Mouse (Mus musculus): ENCODE results near the gene Vps50. TPM values are rescaled to one million over a fixed set of nuclear protein-coding genes. Genes with fewer than 3 reads are reported as not detected.
A peak's percentile ranks its signal among the peaks of the same experiment; 100 is the strongest.

The Vps50 gene
- 24.8 and 28.2 TPM in 2 replicates for polyA plus RNA-seq (2014; fragmentation: Nextera tagmentation; extraction: Ambion mirVana)

GRCm38 (mm10) chr6:3498162-3498848 lies at the start of gene Vps50, which contains the start of gene Hepacam2:
TSS of gene Vps50 (plus strand) at chr6:3498382.
TSS of gene Hepacam2 (minus strand) at chr6:3498298.
- Histone ChIP-seq H3K9me3 (ENCODE audit: control insufficient read depth, low read length) (no peaks in the 10 kb centered on the region), H3K4me2 (ENCODE audit: low read depth, low read length) (peak within 1 kb of the TSS; percentile 93), H3K27ac (replicated peaks; ENCODE audit: low read depth, low read length) (no peak within 1 kb of the TSS), H3K4me1 (ENCODE audit: control insufficient read depth, insufficient read depth, low read length) (peaks cover 4% of the 10 kb centered on the region; the same call in 1 of the 2 replicates), H3K4me3 (ENCODE audit: low read depth, low read length) (peak within 1 kb of the TSS; percentile 69), H3K27me3 (replicated peaks; ENCODE audit: control insufficient read depth, insufficient read depth, low read length) (no peaks in the 10 kb centered on the region), H3K36me3 (ENCODE audit: control insufficient read depth, insufficient read depth, low read length) (no peaks in the 10 kb centered on the region), H3K9ac (ENCODE audit: low read depth, low read length) (peak within 1 kb of the TSS; percentile 73)
- DNase-seq (ENCODE audit: low spot score) (peak; percentile 97), ATAC-seq (ENCODE audit: low read depth) (peak; percentile 99)
- 1% methylated on average over 27 of the region's 28 CpGs for WGBS

DNA sequence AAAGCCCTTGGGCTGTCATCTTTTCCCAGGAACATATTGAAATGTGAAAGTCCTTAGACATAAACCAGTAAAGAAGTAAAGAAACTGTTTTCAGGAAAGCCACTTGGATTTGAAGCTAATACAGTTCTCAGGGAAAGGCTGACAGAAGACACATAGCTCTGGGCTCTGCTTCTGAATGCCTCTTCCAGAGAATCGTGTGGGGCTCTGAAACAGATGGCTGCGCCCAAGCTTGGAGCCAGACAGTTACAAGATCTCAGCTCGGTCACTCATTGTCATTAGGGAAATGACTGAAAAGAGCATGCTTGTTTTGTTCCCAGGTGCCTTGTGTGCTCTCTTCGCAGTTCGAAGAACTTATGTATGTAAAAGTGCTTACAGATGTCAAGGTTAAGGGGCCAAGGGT lies 43.8 kb upstream of the Vps50 start:
- Histone ChIP-seq H3K4me1 (ENCODE audit: control insufficient read depth, insufficient read depth, low read length) (no peaks in the 10 kb centered on the region), H3K9me3 (ENCODE audit: control insufficient read depth, low read length) (no peaks in the 10 kb centered on the region), H3K4me2 (ENCODE audit: low read depth, low read length) (no peak overlapping the region), H3K36me3 (ENCODE audit: control insufficient read depth, insufficient read depth, low read length) (no peaks in the 10 kb centered on the region), H3K27ac (replicated peaks; ENCODE audit: low read depth, low read length) (no peak overlapping the region), H3K4me3 (ENCODE audit: low read depth, low read length) (no peak overlapping the region), H3K9ac (ENCODE audit: low read depth, low read length) (no peak overlapping the region), H3K27me3 (replicated peaks; ENCODE audit: control insufficient read depth, insufficient read depth, low read length) (no peaks in the 10 kb centered on the region)
- DNase-seq (ENCODE audit: low spot score) (no peak), ATAC-seq (ENCODE audit: low read depth) (no peak)
- 41% methylated on average over 5 of the region's 5 CpGs for WGBS

DNA sequence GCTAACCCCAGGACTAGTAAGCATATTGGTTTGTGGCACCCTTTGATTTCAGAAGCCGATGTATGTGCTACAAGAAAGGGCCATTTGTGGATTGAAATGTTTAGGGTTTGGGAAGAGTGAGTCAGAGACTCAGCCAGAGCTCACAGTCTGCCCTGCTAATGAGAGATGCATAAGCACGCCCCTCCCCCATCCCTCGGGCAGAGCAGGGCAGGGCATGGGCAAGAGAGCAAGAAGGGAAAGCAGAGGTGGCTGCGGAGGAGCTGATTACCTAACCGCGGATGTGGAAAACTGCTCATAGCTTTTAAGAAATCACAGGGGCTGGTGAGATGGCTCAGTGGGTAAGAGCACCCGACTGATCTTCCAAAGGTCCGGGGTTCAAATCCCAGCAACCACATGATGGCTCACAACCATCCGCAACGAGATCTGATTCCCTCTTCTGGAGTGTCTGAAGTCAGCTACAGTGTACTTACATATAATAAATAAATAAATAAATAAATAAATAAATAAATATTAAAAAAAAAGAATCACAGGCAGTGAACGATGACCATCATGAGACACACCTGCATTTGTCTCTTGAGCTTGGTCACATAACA lies 42.1 kb upstream of the Vps50 start:
- H3K4me2 ChIP-seq (ENCODE audit: low read depth, low read length), result no peak overlapping the region
- ATAC-seq (ENCODE audit: low read depth), result no peak
- no peaks in the 10 kb centered on the region for H3K27me3 ChIP-seq (replicated peaks; ENCODE audit: control insufficient read depth, insufficient read depth, low read length)
- no peak for DNase-seq (ENCODE audit: low spot score)
- no peak overlapping the region for H3K9ac ChIP-seq (ENCODE audit: low read depth, low read length)
- no peaks in the 10 kb centered on the region for H3K9me3 ChIP-seq (ENCODE audit: control insufficient read depth, low read length)
- 74% methylated on average over 11 of the region's 11 CpGs for WGBS
- no peak overlapping the region for H3K4me3 ChIP-seq (ENCODE audit: low read depth, low read length)
- no peaks in the 10 kb centered on the region for H3K36me3 ChIP-seq (ENCODE audit: control insufficient read depth, insufficient read depth, low read length)
- H3K4me1 ChIP-seq (ENCODE audit: control insufficient read depth, insufficient read depth, low read length), result no peaks in the 10 kb centered on the region
- no peak overlapping the region for H3K27ac ChIP-seq (replicated peaks; ENCODE audit: low read depth, low read length)

DNA sequence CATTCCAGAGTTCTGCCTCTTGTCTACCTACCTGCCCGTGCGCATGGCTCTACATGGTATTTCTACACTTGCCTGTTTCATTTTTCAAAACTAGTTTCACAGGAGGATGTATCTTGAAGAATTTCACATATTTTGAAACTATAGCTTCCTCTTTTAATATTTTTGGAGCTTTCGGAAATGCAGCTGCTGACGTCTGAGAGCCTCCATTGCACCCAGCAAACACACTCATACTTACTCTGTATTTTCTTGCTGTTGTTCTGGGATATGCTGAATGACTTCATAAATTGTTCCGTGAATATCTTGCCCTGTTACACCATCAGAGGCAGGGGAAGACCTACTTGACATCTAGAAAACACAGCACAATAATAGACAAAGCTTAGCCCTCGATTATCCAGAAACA lies 35.2 kb upstream of the Vps50 start:
- Histone ChIP-seq H3K27me3 (replicated peaks; ENCODE audit: control insufficient read depth, insufficient read depth, low read length) (no peaks in the 10 kb centered on the region), H3K9ac (ENCODE audit: low read depth, low read length) (no peak overlapping the region), H3K4me2 (ENCODE audit: low read depth, low read length) (no peak overlapping the region), H3K27ac (replicated peaks; ENCODE audit: low read depth, low read length) (no peak overlapping the region), H3K36me3 (ENCODE audit: control insufficient read depth, insufficient read depth, low read length) (no peaks in the 10 kb centered on the region), H3K4me1 (ENCODE audit: control insufficient read depth, insufficient read depth, low read length) (no peaks in the 10 kb centered on the region), H3K9me3 (ENCODE audit: control insufficient read depth, low read length) (no peaks in the 10 kb centered on the region), H3K4me3 (ENCODE audit: low read depth, low read length) (no peak overlapping the region)
- ATAC-seq (ENCODE audit: low read depth), result no peak
- WGBS, result 64% methylated on average over 6 of the region's 6 CpGs
- no peak for DNase-seq (ENCODE audit: low spot score)

- Histone ChIP-seq H3K4me3 (ENCODE audit: low read depth, low read length) (no peak overlapping the region), H3K27ac (replicated peaks; ENCODE audit: low read depth, low read length) (no peak overlapping the region), H3K9ac (ENCODE audit: low read depth, low read length) (no peak overlapping the region), H3K4me2 (ENCODE audit: low read depth, low read length) (no peak overlapping the region), H3K9me3 (ENCODE audit: control insufficient read depth, low read length) (no peaks in the 10 kb centered on the region), H3K4me1 (ENCODE audit: control insufficient read depth, insufficient read depth, low read length) (no peaks in the 10 kb centered on the region), H3K27me3 (replicated peaks; ENCODE audit: control insufficient read depth, insufficient read depth, low read length) (no peaks in the 10 kb centered on the region), H3K36me3 (ENCODE audit: control insufficient read depth, insufficient read depth, low read length) (no peaks in the 10 kb centered on the region)
- ATAC-seq (ENCODE audit: low read depth), result no peak
- WGBS, result 63% methylated on average over 2 of the region's 2 CpGs
- DNase-seq (ENCODE audit: low spot score), result no peak
These were observed 34.6 kb upstream of the Vps50 start for GRCm38 (mm10) chr6:3463594-3463993.

- DNase-seq (ENCODE audit: low spot score) (no peak), ATAC-seq (ENCODE audit: low read depth) (no peak)
- H3K9ac ChIP-seq (ENCODE audit: low read depth, low read length), result no peak overlapping the region
- H3K27me3 ChIP-seq (replicated peaks; ENCODE audit: control insufficient read depth, insufficient read depth, low read length), result no peaks in the 10 kb centered on the region
- no peaks in the 10 kb centered on the region for H3K36me3 ChIP-seq (ENCODE audit: control insufficient read depth, insufficient read depth, low read length)
- WGBS, result 45% methylated on average over 1 of the region's 1 CpGs
- H3K4me1 ChIP-seq (ENCODE audit: control insufficient read depth, insufficient read depth, low read length), result no peaks in the 10 kb centered on the region
- H3K9me3 ChIP-seq (ENCODE audit: control insufficient read depth, low read length), result no peaks in the 10 kb centered on the region
- no peak overlapping the region for H3K27ac ChIP-seq (replicated peaks; ENCODE audit: low read depth, low read length)
- no peak overlapping the region for H3K4me2 ChIP-seq (ENCODE audit: low read depth, low read length)
- no peak overlapping the region for H3K4me3 ChIP-seq (ENCODE audit: low read depth, low read length)
These were observed 29.6 kb upstream of the Vps50 start for GRCm38 (mm10) chr6:3468627-3469026.

GRCm38 (mm10) chr6:3470706-3471105 lies 27.5 kb upstream of the Vps50 start:
- no peak overlapping the region for H3K27ac ChIP-seq (replicated peaks; ENCODE audit: low read depth, low read length)
- DNase-seq (ENCODE audit: low spot score), result no peak
- H3K9ac ChIP-seq (ENCODE audit: low read depth, low read length), result no peak overlapping the region
- no peaks in the 10 kb centered on the region for H3K36me3 ChIP-seq (ENCODE audit: control insufficient read depth, insufficient read depth, low read length)
- 68% methylated on average over 2 of the region's 2 CpGs for WGBS
- ATAC-seq (ENCODE audit: low read depth), result no peak
- H3K4me3 ChIP-seq (ENCODE audit: low read depth, low read length), result no peak overlapping the region
- H3K4me1 ChIP-seq (ENCODE audit: control insufficient read depth, insufficient read depth, low read length), result no peaks in the 10 kb centered on the region
- no peak overlapping the region for H3K4me2 ChIP-seq (ENCODE audit: low read depth, low read length)
- H3K27me3 ChIP-seq (replicated peaks; ENCODE audit: control insufficient read depth, insufficient read depth, low read length), result no peaks in the 10 kb centered on the region
- H3K9me3 ChIP-seq (ENCODE audit: control insufficient read depth, low read length), result no peaks in the 10 kb centered on the region

DNA sequence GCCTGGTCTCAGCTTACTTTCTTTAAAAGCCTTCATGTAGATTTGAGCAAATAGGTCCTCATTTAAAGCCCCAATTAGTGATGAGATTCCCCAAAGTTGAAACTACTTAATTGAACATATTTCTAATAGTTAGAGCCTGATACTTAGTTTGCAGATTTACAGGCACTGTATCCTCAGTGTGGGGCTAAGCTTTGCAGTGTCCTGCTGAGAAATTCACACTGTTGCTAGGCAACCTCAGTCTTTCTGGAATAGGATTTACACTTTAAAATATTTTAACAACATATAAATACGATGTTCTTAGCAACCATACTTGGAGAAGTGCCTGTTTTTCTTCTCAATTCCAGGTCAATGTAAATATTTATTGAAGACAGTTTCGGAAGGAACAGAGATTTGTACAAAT lies 21.9 kb upstream of the Vps50 start:
- no peak for ATAC-seq (ENCODE audit: low read depth)
- Histone ChIP-seq H3K4me1 (ENCODE audit: control insufficient read depth, insufficient read depth, low read length) (no peaks in the 10 kb centered on the region), H3K4me3 (ENCODE audit: low read depth, low read length) (no peak overlapping the region), H3K4me2 (ENCODE audit: low read depth, low read length) (no peak overlapping the region), H3K36me3 (ENCODE audit: control insufficient read depth, insufficient read depth, low read length) (no peaks in the 10 kb centered on the region), H3K9ac (ENCODE audit: low read depth, low read length) (no peak overlapping the region), H3K9me3 (ENCODE audit: control insufficient read depth, low read length) (no peaks in the 10 kb centered on the region), H3K27ac (replicated peaks; ENCODE audit: low read depth, low read length) (no peak overlapping the region), H3K27me3 (replicated peaks; ENCODE audit: control insufficient read depth, insufficient read depth, low read length) (no peaks in the 10 kb centered on the region)
- no peak for DNase-seq (ENCODE audit: low spot score)
- 66% methylated on average over 2 of the region's 2 CpGs for WGBS

DNA sequence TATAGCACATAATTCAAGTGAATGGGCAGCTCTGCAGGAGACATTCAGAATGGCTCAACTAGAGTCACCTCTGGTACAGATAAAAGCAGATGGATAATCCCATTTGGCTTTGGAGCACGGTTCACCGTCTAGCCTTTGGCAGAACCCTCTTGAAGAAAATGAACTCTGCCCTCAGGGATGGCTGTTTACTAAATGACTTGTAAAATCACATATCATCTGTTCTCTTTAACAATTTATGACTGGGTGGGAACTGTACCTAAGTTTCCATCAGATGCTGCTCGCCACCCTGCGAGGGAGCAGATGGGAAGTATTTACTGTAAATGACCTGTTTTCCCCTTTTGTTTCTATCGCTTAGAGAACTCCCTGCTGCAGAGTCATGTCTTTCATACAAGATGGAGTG lies 18.3 kb upstream of the Vps50 start:
- ATAC-seq (ENCODE audit: low read depth) (no peak), DNase-seq (ENCODE audit: low spot score) (peak; percentile 4)
- H3K27me3 ChIP-seq (replicated peaks; ENCODE audit: control insufficient read depth, insufficient read depth, low read length), result no peaks in the 10 kb centered on the region
- H3K36me3 ChIP-seq (ENCODE audit: control insufficient read depth, insufficient read depth, low read length), result no peaks in the 10 kb centered on the region
- H3K27ac ChIP-seq (replicated peaks; ENCODE audit: low read depth, low read length), result no peak overlapping the region
- H3K4me1 ChIP-seq (ENCODE audit: control insufficient read depth, insufficient read depth, low read length), result no peaks in the 10 kb centered on the region
- H3K9me3 ChIP-seq (ENCODE audit: control insufficient read depth, low read length), result no peaks in the 10 kb centered on the region
- 66% methylated on average over 5 of the region's 5 CpGs for WGBS
- H3K4me3 ChIP-seq (ENCODE audit: low read depth, low read length), result no peak overlapping the region
- H3K9ac ChIP-seq (ENCODE audit: low read depth, low read length), result no peak overlapping the region
- no peak overlapping the region for H3K4me2 ChIP-seq (ENCODE audit: low read depth, low read length)

All from embryonic facial prominence, embryonic 14.5 days (tissue).